Mouse (Mus musculus) midbrain, embryonic 12.5 days (tissue): ENCODE measurements around the gene 1190002N15Rik. TPM values are rescaled to one million over a fixed set of nuclear protein-coding genes. Genes with fewer than 3 reads are reported as not detected.

Experiments used
- ATAC-seq: fragments of 200-750 bp; cut with Nextera tagmentation; 2 replicates; pipeline ENCODE4 v1.8.0; 2017; ENCODE audit warnings: low read depth, moderate TSS enrichment, moderate library complexity; ENCODE audit not compliant: low FRiP score
- H3K27ac ChIP-seq: fragments of 300-500 bp; sonication (generic); replicated peaks from 2 replicates; pipeline ENCODE4 v1.5.1; 2016; ENCODE audit warnings: mild to moderate bottlenecking
- H3K27me3 ChIP-seq: fragments of 300-500 bp; sonication (generic); 2 replicates; pipeline ENCODE4 v1.6.1; 2016; ENCODE audit warnings: mild to moderate bottlenecking
- H3K36me3 ChIP-seq: fragments of 300-500 bp; sonication (generic); 2 replicates; pipeline ENCODE4 v1.6.1; 2016
- H3K4me1 ChIP-seq: fragments of 300-500 bp; sonication (generic); 2 replicates; pipeline ENCODE4 v1.6.1; 2016
- H3K4me2 ChIP-seq: fragments of 300-500 bp; sonication (generic); replicated peaks from 2 replicates; pipeline ENCODE4 v1.6.1; 2016; ENCODE audit warnings: mild to moderate bottlenecking, moderate library complexity
- H3K4me3 ChIP-seq: fragments of 300-500 bp; sonication (generic); 2 replicates; pipeline ENCODE4 v1.5.1; 2016; ENCODE audit warnings: mild to moderate bottlenecking
- H3K9ac ChIP-seq: fragments of 300-500 bp; sonication (generic); replicated peaks from 2 replicates; pipeline ENCODE4 v1.6.1; 2016; ENCODE audit warnings: mild to moderate bottlenecking, moderate library complexity
- H3K9me3 ChIP-seq: fragments of 300-500 bp; sonication (generic); 2 replicates; pipeline ENCODE4 v1.6.1; 2016; ENCODE audit warnings: mild to moderate bottlenecking
- WGBS: fragments of 180-500 bp; shearing (Covaris S2); methylation state at CpG from one replicate; pipeline ENCODE4 v1.1.7; 2016; 5-methylcytosine and 5-hydroxymethylcytosine counted together
- polyA plus RNA-seq: library from polyadenylated mRNA; unstranded; fragments of >200 nt; fragmentation: Nextera tagmentation; extraction: Ambion mirVana; gene quantifications from 2 replicates; pipeline ENCODE4 v1.2.1, GENCODE M21; 2016

1190002N15Rik gene
- polyA plus RNA-seq, 1 experiment from 2014 or later = 18.6 TPM

DNA sequence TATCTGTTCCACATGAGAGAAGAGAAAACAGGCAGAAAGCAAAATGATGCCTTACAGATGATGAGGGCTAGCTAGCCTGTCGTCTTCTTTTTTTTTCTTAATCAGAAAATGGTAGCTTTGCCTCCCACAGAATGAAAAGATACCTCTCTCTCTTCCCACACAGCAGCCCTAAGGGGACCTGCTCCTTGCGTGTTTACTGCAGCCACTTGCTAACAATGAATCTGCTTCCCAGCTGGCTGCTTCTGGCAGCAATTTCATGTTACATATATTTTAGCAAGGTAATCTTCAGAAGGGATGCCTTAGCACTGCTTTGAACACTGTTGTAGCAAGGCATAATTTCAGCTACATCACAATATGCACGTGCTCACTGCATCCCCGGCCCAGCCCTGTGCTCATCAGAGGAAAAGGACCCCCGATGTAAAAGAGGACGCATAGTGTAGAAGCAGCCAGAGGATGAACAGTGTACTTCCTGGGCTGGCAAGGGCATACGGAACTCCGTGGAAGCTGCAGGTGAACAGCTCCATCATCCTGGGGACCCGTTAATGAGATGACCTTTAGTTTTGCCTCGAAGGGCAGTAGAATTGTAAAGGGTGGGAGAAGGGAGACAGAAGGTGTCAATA lies 64.8 kb downstream of the 1190002N15Rik start:
- H3K9me3 ChIP-seq = no peaks in the 10 kb centered on the region
- H3K9ac ChIP-seq = no peak overlapping the region
- no peaks in the 10 kb centered on the region for H3K4me1 ChIP-seq
- H3K4me3 ChIP-seq = no peak overlapping the region
- H3K27ac ChIP-seq = no peak overlapping the region
- H3K36me3 ChIP-seq = no peaks in the 10 kb centered on the region
- no peak for ATAC-seq
- H3K27me3 ChIP-seq = no peaks in the 10 kb centered on the region
- WGBS = 82% methylated on average over 10 of the region's 10 CpGs
- H3K4me2 ChIP-seq = no peak overlapping the region

DNA sequence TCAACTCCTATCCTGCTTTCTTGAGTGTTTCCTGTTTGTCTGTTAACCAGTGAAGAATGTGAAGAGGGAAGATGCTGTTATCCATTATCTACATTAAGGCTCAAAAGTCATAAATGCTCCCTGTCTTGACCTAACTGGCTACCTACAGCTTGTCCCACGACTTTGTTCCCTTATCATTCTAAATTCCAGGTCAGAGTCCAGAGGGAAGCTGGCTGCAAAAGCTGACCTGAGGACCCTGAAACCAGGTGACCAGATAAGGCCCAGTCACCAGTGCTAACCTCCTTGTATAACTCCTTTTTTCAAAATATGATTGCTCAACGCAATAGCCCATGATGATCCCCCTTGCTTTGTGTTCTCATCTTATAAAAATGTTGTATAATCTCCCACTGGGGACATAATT lies 66.4 kb downstream of the 1190002N15Rik start:
- H3K4me2 ChIP-seq = no peak overlapping the region
- ATAC-seq = no peak
- H3K36me3 ChIP-seq = no peaks in the 10 kb centered on the region
- 60% methylated on average over 2 of the region's 2 CpGs for WGBS
- H3K4me3 ChIP-seq = no peak overlapping the region
- no peak overlapping the region for H3K27ac ChIP-seq
- no peak overlapping the region for H3K9ac ChIP-seq
- H3K4me1 ChIP-seq = no peaks in the 10 kb centered on the region
- no peaks in the 10 kb centered on the region for H3K9me3 ChIP-seq
- H3K27me3 ChIP-seq = no peaks in the 10 kb centered on the region

Other genes starting within 250 kb of the 1190002N15Rik start
- 4.5 and 5.3 TPM in 2 replicates for gene Slc9a9, start 131.8 kb upstream of the 1190002N15Rik start, polyA plus RNA-seq